Mouse (Mus musculus) spleen, postnatal 0 days (tissue): ENCODE measurements around the gene Lhx3. TPM values are rescaled to one million over a fixed set of nuclear protein-coding genes. Genes with fewer than 3 reads are reported as not detected.

Source experiments
- polyA plus RNA-seq: library from polyadenylated mRNA; unstranded; fragments of >200 nt; fragmentation: Nextera tagmentation; extraction: Ambion mirVana; gene quantifications from 2 replicates; pipeline ENCODE4 v1.2.1, GENCODE M21; 2015

Gene Lhx3
- not detected in 2 replicates for polyA plus RNA-seq

DNA sequence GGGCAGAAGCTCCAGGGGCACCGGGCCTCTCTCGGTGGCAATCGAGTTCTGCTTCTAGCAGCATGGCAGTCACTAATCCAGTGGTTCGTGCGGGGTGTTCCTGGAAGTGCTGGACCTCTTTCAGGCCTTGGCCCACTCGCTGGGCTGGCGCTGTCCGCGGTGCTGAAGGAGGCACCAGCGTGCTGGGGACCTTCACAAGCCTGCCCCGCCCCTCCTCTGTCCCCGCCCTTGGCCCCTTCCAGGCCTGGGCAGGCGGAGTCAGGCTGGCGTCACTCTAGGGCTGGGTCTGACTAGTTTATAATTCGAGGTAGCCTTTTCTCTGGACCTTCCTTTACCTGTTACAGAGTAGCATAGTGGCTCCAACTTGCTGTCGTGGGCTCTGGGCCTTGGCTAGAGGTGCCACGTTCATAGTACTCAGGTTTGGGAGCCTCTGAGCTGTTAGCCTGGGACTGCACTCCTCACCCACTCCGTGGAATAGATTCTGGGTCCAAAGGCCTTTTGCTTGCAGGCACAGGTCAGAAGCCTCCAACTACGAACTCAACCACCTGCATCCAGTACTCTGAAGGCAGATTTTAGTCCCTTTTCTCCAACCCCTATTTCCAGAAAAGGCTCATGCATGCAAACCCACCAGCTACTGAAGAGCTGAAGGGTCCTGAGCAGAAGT is at the start of gene Lhx3:
Gene Lhx3, minus strand, starts transcription at position 164 of the 664 bp plus-strand sequence.

DNA sequence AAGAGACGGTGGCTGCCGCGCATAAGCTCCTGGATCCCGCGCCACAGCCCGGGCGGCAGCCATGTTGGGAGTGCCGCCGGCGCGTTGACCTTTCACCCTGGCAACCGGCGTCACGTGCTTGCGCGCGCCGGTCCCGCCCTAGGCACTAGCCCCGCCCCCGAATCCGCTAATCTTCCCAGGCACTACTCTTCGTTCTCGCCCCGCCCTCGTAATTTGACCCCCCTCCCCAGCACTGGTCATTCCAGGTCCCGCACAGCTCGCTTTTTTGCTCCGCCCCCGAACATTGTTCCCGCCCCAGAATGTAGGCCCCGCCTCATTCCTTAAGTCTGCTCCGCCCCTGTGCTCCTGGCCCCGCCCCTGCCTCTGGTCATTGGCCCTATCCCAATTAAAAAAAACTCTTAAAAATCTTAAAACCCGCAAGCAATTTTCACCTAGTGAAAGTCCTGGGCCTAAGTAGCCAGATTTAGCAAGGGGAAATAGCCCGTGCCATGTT is 29.2 kb upstream of the Lhx3 start, which contains the start of gene Qsox2:
Gene Qsox2, minus strand, starts transcription at position 236 of the 493 bp plus-strand sequence.

Other genes with a start within 250 kb of the Lhx3 start
- gene Camsap1, start 225.0 kb downstream of the Lhx3 start, polyA plus RNA-seq, result 5.4 and 5.5 TPM in 2 replicates
- gene Ubac1, start 186.5 kb downstream of the Lhx3 start, polyA plus RNA-seq, result 382 and 458 TPM in 2 replicates
- gene Nacc2, start 85.1 kb downstream of the Lhx3 start, polyA plus RNA-seq, result 2.8 and 3.0 TPM in 2 replicates
- gene Qsox2, start 29.2 kb upstream of the Lhx3 start, polyA plus RNA-seq, result 5.7 and 7.0 TPM in 2 replicates
- gene Ccdc187, start 86.3 kb upstream of the Lhx3 start, polyA plus RNA-seq, result 0.04 and 0.07 TPM in 2 replicates
- 5.4 and 7.8 TPM in 2 replicates for gene Gpsm1, start 107.2 kb upstream of the Lhx3 start, polyA plus RNA-seq
- gene Dnlz, start 143.8 kb upstream of the Lhx3 start, polyA plus RNA-seq, result 8.7 and 10.4 TPM in 2 replicates
- 4.3 and 6.3 TPM in 2 replicates for gene Card9, start 152.6 kb upstream of the Lhx3 start, polyA plus RNA-seq
- 11.6 and 12.7 TPM in 2 replicates for gene Snapc4, start 172.4 kb upstream of the Lhx3 start, polyA plus RNA-seq
- gene Entr1, start 181.0 kb upstream of the Lhx3 start, polyA plus RNA-seq, result 46.8 and 53.6 TPM in 2 replicates
- gene Pmpca, start 181.1 kb upstream of the Lhx3 start, polyA plus RNA-seq, result 52.7 and 58.0 TPM in 2 replicates
- gene Inpp5e, start 200.9 kb upstream of the Lhx3 start, polyA plus RNA-seq, result 7.2 and 7.6 TPM in 2 replicates
- 5.8 and 7.5 TPM in 2 replicates for gene Sec16a, start 236.9 kb upstream of the Lhx3 start, polyA plus RNA-seq